Mouse (Mus musculus) frontal cortex, postnatal 25 days (tissue): Measurements from ENCODE around the gene Dlgap4.
"Not testable (repeated sequence)": the region's sequence is repeated elsewhere in the genome, so short reads cannot be mapped to it uniquely, and the experiment has no call there.

Source experiments
- DNase-seq, 2 experiments: peaks; one replicate each; pipeline ENCODE4 v3.0.0; 2022; ENCODE audit warnings: low spot score in 2 of 2

The Dlgap4 gene

GRCm38 (mm10) chr2:156775455-156776435 is 162.2 kb downstream of the Dlgap4 start:
- DNase-seq = no peak

DNA sequence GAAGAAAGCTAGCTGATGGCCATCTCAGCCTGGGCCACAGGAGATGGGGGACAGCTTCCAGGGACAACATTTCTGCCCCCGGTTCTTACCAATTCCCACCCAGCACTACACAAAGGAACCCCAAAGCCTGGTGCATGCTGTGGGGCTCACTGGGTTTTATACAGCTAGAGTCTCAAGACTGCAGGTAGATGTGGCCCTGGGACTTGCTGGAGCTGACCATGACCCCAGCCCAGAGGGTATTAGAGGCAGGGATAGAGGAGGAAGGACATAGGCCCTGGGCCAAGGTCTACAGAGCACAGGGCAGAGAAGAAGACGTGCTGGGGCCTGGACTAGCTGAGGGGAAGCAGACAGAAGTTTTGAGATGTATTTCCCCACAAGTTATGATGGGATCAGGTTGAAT is 163.4 kb downstream of the Dlgap4 start:
- DNase-seq = no peak

DNA sequence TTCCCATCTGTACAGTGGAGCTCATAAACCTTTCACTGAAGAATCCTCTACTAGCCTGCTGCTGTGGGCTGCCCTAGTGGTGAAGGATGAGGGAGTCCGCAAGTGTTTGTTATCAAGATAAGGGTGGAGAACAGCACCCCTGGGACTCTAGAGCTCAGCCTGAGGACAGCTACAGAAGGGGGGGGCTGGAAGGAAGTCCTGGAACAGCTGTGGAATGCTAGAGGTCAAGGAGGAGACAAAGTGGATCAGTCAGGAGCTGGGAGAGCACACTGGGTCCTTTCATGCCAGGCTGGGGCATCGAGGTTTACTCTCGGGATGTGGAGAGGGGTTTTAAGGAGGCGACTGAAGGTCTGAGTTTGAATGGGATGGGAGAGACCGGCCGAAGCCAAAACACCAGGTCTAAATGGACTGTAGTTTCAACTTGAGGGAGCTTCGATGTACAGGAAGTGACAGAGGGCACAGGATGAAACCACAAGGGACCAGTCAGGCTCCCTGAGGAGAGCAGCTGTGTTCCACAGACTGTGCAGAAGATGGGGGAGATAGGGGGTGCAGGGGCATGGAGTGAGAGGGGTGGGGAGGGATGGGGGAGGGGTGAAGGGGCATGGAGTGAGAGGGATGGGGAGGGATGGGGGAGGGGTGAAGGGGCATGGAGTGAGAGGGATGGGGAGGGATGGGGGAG is 164.0 kb downstream of the Dlgap4 start:
- DNase-seq = no peak

GRCm38 (mm10) chr2:156778571-156778970 is 165.1 kb downstream of the Dlgap4 start:
- no peak for DNase-seq

DNA sequence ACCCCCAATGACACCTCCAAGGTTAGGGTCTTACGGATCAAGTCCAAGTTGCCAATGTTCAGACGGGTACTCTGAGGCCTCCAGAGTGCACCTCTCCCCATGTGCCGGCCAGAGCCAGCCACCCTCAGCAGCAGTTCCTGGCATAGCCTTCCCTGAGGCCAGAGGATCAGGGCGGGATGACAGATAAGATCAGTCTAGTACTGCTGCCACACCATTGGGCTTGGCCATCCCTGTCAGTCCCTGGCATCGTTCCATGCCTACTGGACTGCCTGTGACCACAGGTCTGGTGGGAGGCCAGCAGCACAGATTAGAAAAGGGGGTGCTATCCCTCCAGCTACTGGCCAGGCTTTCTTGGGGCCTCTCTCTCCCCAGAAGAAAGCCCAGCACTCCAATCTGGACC is 165.5 kb downstream of the Dlgap4 start:
- DNase-seq = no peak

DNA sequence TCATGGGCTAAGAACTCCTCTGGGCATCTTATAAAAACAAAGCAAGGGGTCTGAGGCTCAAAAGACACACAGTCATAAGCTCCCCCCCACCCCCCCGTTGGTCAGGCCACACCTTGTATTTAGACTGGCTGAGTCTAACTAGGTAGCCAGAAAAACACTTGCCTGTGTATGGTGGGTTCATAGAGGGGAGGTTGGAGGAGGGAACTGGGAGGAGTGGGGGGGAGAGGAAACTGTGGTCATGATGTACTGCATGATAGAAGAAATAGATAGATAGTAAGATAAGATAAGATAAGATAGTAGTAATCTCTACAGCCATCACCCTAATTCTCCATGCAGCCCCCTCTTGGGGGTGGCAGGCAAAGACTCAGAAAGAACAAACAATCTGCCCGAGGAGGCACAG is 166.0 kb downstream of the Dlgap4 start:
- no peak for DNase-seq

DNA sequence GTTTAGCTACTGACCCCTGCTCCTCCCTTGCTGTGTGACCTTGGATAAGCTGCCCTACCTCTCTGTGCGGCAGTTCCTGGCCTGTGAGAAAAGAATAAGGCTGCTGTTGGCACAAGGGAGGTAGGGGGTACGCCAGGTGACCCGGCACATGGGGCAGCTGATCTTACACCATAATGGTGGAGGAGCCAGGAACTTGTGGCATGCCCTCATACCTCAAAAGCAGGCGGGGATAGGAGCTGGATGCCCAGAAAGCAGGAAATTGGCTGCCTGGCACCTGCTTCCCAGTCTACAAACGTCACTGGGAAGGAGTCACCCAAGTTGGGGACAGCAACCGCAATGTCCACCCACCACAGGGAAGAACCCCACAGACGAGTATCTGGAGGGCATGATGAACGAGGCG is 166.6 kb downstream of the Dlgap4 start:
- DNase-seq = no peak

DNA sequence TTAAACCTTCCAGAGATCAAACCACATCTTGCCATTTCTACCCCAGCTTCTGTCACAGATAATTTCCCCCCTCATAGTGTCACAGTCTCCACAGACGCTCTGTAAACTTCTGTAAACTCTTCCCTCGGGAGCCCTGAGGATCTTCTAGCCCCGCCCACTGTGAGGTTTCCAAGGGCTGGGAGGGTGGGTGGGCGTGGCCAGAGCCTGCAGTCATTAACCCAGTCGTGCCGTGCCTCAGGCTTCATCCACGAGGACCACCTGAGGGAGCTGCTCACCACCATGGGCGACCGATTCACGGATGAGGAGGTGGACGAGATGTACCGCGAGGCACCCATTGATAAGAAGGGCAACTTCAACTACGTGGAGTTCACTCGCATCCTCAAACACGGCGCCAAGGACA is 167.2 kb downstream of the Dlgap4 start:
- no peak for DNase-seq

GRCm38 (mm10) chr2:156781281-156781680 is 167.8 kb downstream of the Dlgap4 start:
- no peak for DNase-seq

- DNase-seq = no peak
Observed at GRCm38 (mm10) chr2:156781836-156782480, 168.5 kb downstream of the Dlgap4 start.

DNA sequence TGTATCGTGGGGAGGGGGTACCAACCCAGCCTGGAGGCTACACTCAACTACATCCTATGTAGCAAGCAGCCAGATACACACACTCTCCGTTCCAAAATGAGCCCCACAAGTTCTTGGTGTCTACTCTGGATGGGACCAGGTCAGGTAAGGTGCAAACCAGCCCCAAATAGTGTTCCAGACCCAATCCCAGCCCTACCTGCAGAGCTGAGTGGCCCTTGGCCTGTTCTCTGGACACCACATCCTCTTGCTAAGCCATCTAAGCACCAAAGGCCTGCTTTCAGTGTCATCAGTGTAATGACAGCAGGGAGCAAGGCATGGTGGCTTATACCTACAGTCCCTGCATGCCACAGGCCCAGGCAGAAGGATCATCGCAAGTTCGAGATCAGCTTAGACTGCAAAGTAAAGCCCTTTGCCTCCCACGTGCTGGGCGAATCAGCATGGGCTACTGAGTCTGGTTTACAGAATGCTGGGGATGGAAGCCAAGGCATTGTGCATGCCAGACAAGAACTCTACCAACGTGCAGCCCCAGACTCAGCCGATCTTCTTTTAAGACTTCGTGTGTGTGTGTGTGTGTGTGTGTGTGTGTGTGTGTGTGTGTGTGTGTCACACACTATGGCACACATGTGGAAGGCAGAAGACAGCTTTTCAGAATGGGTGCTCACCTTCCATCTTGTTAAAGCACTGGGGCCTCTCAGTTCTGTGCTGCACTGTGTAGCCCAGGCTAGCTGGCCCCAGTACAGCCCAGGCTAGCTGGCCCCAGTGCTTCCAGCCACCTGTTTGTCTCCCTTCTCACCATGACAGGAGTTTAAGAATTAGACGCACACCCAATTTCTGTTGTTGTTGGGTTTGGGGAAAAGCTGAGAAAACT is 169.2 kb downstream of the Dlgap4 start:
- no peak for DNase-seq

- DNase-seq = no peak
Observed at GRCm38 (mm10) chr2:156783349-156783728, 169.8 kb downstream of the Dlgap4 start.

DNA sequence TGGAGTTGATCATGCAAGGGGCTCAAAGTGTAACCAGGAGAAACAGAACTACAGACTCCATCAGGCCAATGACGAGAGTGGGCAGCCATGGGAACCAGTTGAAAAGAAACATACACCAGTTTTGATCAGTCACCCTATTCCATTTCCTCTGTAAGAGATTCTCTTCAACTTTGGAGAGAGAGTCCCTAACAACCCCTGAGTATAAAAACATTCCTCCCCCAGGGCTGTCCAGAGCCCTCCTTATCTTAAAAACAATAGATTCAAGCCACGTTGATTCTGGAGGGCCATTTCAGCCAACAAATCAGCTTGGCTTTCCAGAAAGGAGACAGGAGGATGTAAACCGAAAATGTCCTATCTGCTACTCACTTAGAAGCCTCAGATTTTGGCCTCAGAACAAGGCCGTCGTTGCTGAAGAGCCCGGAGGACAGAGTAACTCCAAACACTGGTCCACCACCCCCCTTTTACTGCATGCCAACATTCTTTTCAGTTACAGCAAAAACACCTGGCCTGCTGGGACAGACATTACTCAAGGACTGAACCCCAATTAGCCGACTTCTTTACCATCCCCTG is 170.6 kb downstream of the Dlgap4 start:
- DNase-seq = no peak

- no peak for DNase-seq
Observed at GRCm38 (mm10) chr2:156784891-156785290, 171.4 kb downstream of the Dlgap4 start.

- DNase-seq = not testable (repeated sequence)
Observed at GRCm38 (mm10) chr2:156786369-156786768, 172.9 kb downstream of the Dlgap4 start.

GRCm38 (mm10) chr2:156787090-156787775 is 173.7 kb downstream of the Dlgap4 start:
- no peak for DNase-seq

DNA sequence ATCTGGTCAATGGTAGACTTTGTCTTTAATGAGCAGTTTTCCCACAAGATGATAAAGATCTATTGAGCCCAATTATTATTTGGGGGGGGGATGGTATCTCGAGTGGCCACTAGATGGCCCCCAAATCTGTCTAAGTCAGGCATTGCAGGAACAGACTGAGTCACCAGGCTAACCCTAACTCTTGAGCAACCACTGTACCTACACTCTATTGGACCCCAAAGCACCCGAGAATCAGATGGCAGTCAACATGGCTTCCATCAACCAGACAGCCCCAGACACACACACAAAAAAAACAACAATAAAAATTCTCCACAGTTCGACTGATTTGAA is 174.2 kb downstream of the Dlgap4 start:
- DNase-seq = no peak

DNA sequence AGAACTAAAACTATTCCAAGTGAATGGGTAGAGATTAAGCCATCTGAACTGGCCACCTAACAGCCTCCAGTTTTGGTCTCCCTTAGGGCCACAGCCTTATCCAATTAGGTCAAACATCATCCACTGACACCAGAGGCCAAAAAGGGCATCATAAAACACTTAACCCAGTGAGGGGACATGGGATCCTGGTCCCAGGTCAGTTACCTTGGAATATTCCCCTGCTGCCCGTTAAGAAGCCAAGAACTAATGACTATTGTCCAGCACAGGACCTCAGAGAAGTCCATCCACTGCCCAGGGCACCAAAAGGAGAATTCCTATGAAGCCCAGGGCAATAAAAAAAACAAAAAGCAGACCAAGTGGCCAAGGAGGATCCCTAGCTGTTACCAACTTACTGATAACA is 175.3 kb downstream of the Dlgap4 start:
- no peak for DNase-seq

DNA sequence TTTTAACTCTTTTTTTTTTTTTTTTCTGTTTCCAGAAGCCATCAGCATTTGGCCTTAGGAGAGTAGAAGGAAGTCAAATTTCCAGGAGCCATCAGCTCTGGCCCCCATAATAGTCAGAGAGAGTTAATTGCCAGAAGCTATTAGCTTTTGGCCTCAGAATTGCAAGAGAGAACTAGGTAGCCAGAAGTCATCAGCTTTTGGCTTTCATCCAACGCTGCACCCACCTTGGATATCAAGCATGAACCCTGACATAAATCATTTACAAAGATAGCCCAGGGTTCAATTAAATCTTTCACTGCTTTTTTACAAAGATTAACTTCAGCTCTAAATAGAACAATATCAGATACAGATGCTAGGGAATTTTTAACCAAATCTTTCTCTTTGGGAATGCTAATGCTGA is 185.0 kb downstream of the Dlgap4 start:
- no peak for DNase-seq

DNA sequence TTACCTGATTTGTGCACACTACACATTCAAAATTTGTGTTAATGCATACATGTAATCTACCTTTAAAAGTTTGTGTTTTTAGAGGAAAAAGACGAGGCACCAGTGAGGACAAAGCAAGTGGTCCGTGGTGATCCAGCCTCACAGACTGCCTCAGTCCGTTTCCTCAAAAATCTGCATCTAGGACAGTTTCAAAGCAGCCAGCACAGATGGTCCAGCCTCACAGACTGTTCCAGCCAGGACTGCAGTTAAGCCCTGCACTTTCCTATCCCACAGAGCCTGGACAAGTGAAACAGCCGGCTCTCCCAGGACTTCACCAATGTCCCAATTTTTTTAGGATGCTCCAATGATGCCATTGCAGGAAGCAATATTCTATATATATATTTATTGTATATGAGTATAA is 187.5 kb downstream of the Dlgap4 start:
- DNase-seq = no peak

DNA sequence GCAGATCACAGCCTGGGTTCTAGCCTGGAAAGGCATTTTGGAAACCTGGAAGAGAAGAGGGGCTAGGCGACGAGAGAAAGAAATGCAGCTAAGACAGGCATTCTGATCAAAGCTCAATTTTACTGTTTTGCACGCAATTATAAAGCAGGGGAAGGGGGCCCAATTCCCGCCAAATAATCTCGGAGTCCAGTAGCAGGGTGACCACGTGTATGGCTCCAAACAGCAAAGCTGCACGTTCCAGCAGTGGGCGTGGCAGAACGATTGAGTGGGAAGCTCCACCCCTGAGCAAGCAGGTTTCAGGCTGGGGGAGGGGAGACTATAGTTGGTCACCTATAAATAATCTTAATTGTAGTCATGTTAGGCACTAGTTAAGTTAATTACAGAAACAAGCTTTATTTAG is 188.6 kb downstream of the Dlgap4 start:
- DNase-seq = not testable (repeated sequence)
